Mouse (Mus musculus) stomach, embryonic 16.5 days (tissue): ENCODE measurements around the gene 4931400O07Rik. TPM values are rescaled to one million over a fixed set of nuclear protein-coding genes. Genes with fewer than 3 reads are reported as not detected.

Source experiments
- ATAC-seq: fragments of 200-750 bp; cut with Nextera tagmentation; 2 replicates; pipeline ENCODE4 v1.8.0; 2017; ENCODE audit warnings: moderate number of reproducible peaks, moderate TSS enrichment; ENCODE audit not compliant: insufficient read depth, low FRiP score
- H3K27ac ChIP-seq: fragments of 300-500 bp; sonication (generic); 2 replicates; pipeline ENCODE4 v1.5.1; 2014; ENCODE audit warnings: low read length
- H3K27me3 ChIP-seq: fragments of 300-500 bp; sonication (generic); 2 replicates; pipeline ENCODE4 v1.6.1; 2014; ENCODE audit warnings: low read length, control low read depth, mixed read lengths; ENCODE audit not compliant: control insufficient read depth, insufficient read depth
- H3K36me3 ChIP-seq: fragments of 300-500 bp; sonication (generic); 2 replicates; pipeline ENCODE4 v1.6.1; 2014; ENCODE audit warnings: low read length; ENCODE audit not compliant: control insufficient read depth, insufficient read depth
- H3K4me1 ChIP-seq: fragments of 300-500 bp; sonication (generic); 2 replicates; pipeline ENCODE4 v1.6.1; 2014; ENCODE audit warnings: low read length, control low read depth, mixed read lengths; ENCODE audit not compliant: control insufficient read depth, insufficient read depth
- H3K4me2 ChIP-seq: fragments of 300-500 bp; sonication (generic); 2 replicates; pipeline ENCODE4 v1.6.1; 2014; ENCODE audit warnings: low read depth, low read length, mixed read lengths
- H3K4me3 ChIP-seq: fragments of 300-500 bp; sonication (generic); replicated peaks from 2 replicates; pipeline ENCODE4 v1.5.1; 2014; ENCODE audit warnings: mild to moderate bottlenecking, low read length
- H3K9ac ChIP-seq: fragments of 300-500 bp; sonication (generic); 2 replicates; pipeline ENCODE4 v1.6.1; 2014; ENCODE audit warnings: low read length
- H3K9me3 ChIP-seq: fragments of 300-500 bp; sonication (generic); replicated peaks from 2 replicates; pipeline ENCODE4 v1.6.1; 2016; ENCODE audit warnings: low read length, control low read depth; ENCODE audit not compliant: control insufficient read depth
- WGBS: fragments of 180-500 bp; shearing (Covaris S2); extraction: QIAGEN DNeasy Blood & Tissue Kit; methylation state at CpG from one replicate; pipeline ENCODE4 v1.1.7; 2014; 5-methylcytosine and 5-hydroxymethylcytosine counted together
- polyA plus RNA-seq: library from polyadenylated mRNA; unstranded; fragments of >200 nt; fragmentation: Nextera tagmentation; extraction: Ambion mirVana; gene quantifications from 2 replicates; pipeline ENCODE4 v1.2.1, GENCODE M21; 2015

The 4931400O07Rik gene
- polyA plus RNA-seq = not detected in 2 replicates

DNA sequence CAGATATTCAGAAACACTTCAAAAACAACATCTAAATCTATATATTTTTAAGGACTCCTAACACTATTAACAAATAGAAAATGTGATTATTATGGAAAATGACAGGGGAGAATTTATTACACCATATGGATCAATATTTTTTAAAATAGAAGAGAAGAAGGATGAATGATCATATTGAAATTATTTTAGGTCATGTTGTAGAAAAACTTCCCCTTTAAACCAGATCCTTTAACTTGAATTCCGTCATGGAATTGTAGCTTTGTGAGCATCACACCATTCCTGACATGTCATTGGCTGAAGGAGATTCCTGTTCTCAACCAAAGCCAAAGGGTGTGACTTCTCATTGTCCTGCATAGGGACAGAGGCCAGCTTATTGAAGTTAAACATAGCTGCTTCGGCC, at the start of gene 4931400O07Rik:
Gene 4931400O07Rik, plus strand, starts transcription at position 301 of the 400 bp plus-strand sequence.
- Histone ChIP-seq H3K4me2 (no peak within 1 kb of the TSS), H3K4me3 (no peak within 1 kb of the TSS), H3K27me3 (no peaks in the 10 kb centered on the region), H3K4me1 (no peaks in the 10 kb centered on the region), H3K9me3 (no peaks in the 10 kb centered on the region), H3K36me3 (no peaks in the 10 kb centered on the region), H3K27ac (no peak within 1 kb of the TSS), H3K9ac (no peak within 1 kb of the TSS)
- no peak for ATAC-seq
- WGBS = 82% methylated on average over 2 of the region's 2 CpGs

Other genes starting within 250 kb of the 4931400O07Rik start
- 0.10 and 0.11 TPM in 2 replicates for gene 4933402E13Rik, start 184.5 kb upstream of the 4931400O07Rik start, polyA plus RNA-seq